Mouse (Mus musculus): Measurements from ENCODE around the gene Pyy. TPM values are rescaled to one million over a fixed set of nuclear protein-coding genes. Genes with fewer than 3 reads are reported as not detected.

Pyy gene
- polyA plus RNA-seq (2015; fragmentation: Nextera tagmentation; extraction: Ambion mirVana), result not detected in 2 replicates

- no peak for ATAC-seq (replicated peaks; ENCODE audit: insufficient number of reproducible peaks, insufficient read depth, low FRiP score, low read depth)
Measured at GRCm38 (mm10) chr11:102107732-102108131, at the start of gene Pyy. Gene Pyy, minus strand, starts transcription at chr11:102107832.

GRCm38 (mm10) chr11:102156786-102157089 lies 49.1 kb upstream of the Pyy start:
- ATAC-seq (replicated peaks; ENCODE audit: insufficient number of reproducible peaks, insufficient read depth, low FRiP score, low read depth), result no peak
- Histone ChIP-seq H3K9ac (no peak overlapping the region), H3K4me1 (replicated peaks) (peaks cover 8% of the 10 kb centered on the region), H3K4me2 (no peak overlapping the region), H3K36me3 (peaks cover 29% of the 10 kb centered on the region; the same call in 1 of the 2 replicates), H3K9me3 (replicated peaks) (no peaks in the 10 kb centered on the region), H3K27ac (no peak overlapping the region), H3K4me3 (peak overlapping the region; percentile 76; the same call in 1 of the 2 replicates), H3K27me3 (no peaks in the 10 kb centered on the region)
- WGBS, result 2% methylated on average over 1 of the region's 1 CpGs

More at GRCm38 (mm10) chr11:102107732-102108131, at the start of gene Pyy:
- Histone ChIP-seq H3K36me3 (no peaks in the 10 kb centered on the region), H3K4me2 (peak within 1 kb of the TSS; percentile 26; the same call in 1 of the 2 replicates), H3K9ac (no peak within 1 kb of the TSS), H3K9me3 (replicated peaks) (no peaks in the 10 kb centered on the region), H3K4me3 (0 out of 2 replicates have a peak within 1 kb of the TSS, but pooled peaks have one; percentile 1), H3K27me3 (peaks cover 76% of the 10 kb centered on the region), H3K4me1 (replicated peaks) (peaks cover 5% of the 10 kb centered on the region; the same call in 1 of the 2 replicates), H3K27ac (no peak within 1 kb of the TSS)
- 12% methylated on average over 9 of the region's 9 CpGs for WGBS

GRCm38 (mm10) chr11:102156039-102156785 lies 48.6 kb upstream of the Pyy start, which contains the start of gene Tmem101:
Gene Tmem101, minus strand, starts transcription at chr11:102156404.
- H3K9me3 ChIP-seq (replicated peaks), result no peaks in the 10 kb centered on the region
- peak within 1 kb of the TSS; percentile 50; the same call in 1 of the 2 replicates for H3K27ac ChIP-seq
- H3K4me3 ChIP-seq, result peak within 1 kb of the TSS; percentile 76
- no peaks in the 10 kb centered on the region for H3K27me3 ChIP-seq
- ATAC-seq (replicated peaks; ENCODE audit: insufficient number of reproducible peaks, insufficient read depth, low FRiP score, low read depth), result peak; percentile 81
- WGBS, result under 1% methylated on average over 37 of the region's 37 CpGs
- H3K9ac ChIP-seq, result peak within 1 kb of the TSS; percentile 80
- peaks cover 25% of the 10 kb centered on the region; the same call in 1 of the 2 replicates for H3K36me3 ChIP-seq
- H3K4me1 ChIP-seq (replicated peaks), result peaks cover 8% of the 10 kb centered on the region
- peak within 1 kb of the TSS; percentile 83 for H3K4me2 ChIP-seq

- Histone ChIP-seq H3K4me1 (replicated peaks) (peaks cover 28% of the 10 kb centered on the region), H3K9ac (no peak overlapping the region), H3K9me3 (replicated peaks) (no peaks in the 10 kb centered on the region), H3K36me3 (peaks cover 1% of the 10 kb centered on the region; the same call in 1 of the 2 replicates), H3K27ac (no peak overlapping the region), H3K27me3 (peaks cover 68% of the 10 kb centered on the region), H3K4me3 (peak overlapping the region; percentile 38), H3K4me2 (peak overlapping the region; percentile 61)
- 10% methylated on average over 34 of the region's 34 CpGs for WGBS
- no peak for ATAC-seq (replicated peaks; ENCODE audit: insufficient number of reproducible peaks, insufficient read depth, low FRiP score, low read depth)
Measured at GRCm38 (mm10) chr11:102147213-102147989, 39.8 kb upstream of the Pyy start.

GRCm38 (mm10) chr11:102146531-102146930 lies 38.9 kb upstream of the Pyy start:
- no peak overlapping the region for H3K27ac ChIP-seq
- H3K4me3 ChIP-seq, result peak overlapping the region; percentile 38
- H3K9me3 ChIP-seq (replicated peaks), result no peaks in the 10 kb centered on the region
- H3K36me3 ChIP-seq, result no peaks in the 10 kb centered on the region
- H3K4me2 ChIP-seq, result peak overlapping the region; percentile 61
- ATAC-seq (replicated peaks; ENCODE audit: insufficient number of reproducible peaks, insufficient read depth, low FRiP score, low read depth), result no peak
- no peak overlapping the region for H3K9ac ChIP-seq
- peaks cover 70% of the 10 kb centered on the region for H3K27me3 ChIP-seq
- WGBS, result 8% methylated on average over 17 of the region's 17 CpGs
- H3K4me1 ChIP-seq (replicated peaks), result peaks cover 28% of the 10 kb centered on the region

- WGBS, result 4% methylated on average over 16 of the region's 16 CpGs
- H3K4me1 ChIP-seq (replicated peaks), result peaks cover 28% of the 10 kb centered on the region
- peaks cover 70% of the 10 kb centered on the region for H3K27me3 ChIP-seq
- H3K36me3 ChIP-seq, result no peaks in the 10 kb centered on the region
- no peak; the same call in 1 of the 2 replicates for ATAC-seq (replicated peaks; ENCODE audit: insufficient number of reproducible peaks, insufficient read depth, low FRiP score, low read depth)
- H3K9ac ChIP-seq, result 0 out of 2 replicates have a peak overlapping the region, but pooled peaks have one; percentile 16
- no peaks in the 10 kb centered on the region for H3K9me3 ChIP-seq (replicated peaks)
- peak overlapping the region; percentile 61 for H3K4me2 ChIP-seq
- no peak overlapping the region for H3K27ac ChIP-seq
- peak overlapping the region; percentile 38 for H3K4me3 ChIP-seq
Measured at GRCm38 (mm10) chr11:102146005-102146404, 38.4 kb upstream of the Pyy start.

GRCm38 (mm10) chr11:102145471-102146001 lies 37.9 kb upstream of the Pyy start, which contains the start of gene Nags:
Gene Nags, plus strand, starts transcription at chr11:102145513.
- 1% methylated on average over 50 of the region's 50 CpGs for WGBS
- H3K9ac ChIP-seq, result 0 out of 2 replicates have a peak within 1 kb of the TSS, but pooled peaks have one; percentile 16

GRCm38 (mm10) chr11:102144957-102145470 lies 37.4 kb upstream of the Pyy start:
- Histone ChIP-seq H3K4me2 (peak overlapping the region; percentile 61), H3K27me3 (peaks cover 70% of the 10 kb centered on the region), H3K4me3 (peak overlapping the region; percentile 38), H3K9me3 (replicated peaks) (no peaks in the 10 kb centered on the region), H3K27ac (no peak overlapping the region), H3K9ac (0 out of 2 replicates have a peak overlapping the region, but pooled peaks have one; percentile 16), H3K36me3 (no peaks in the 10 kb centered on the region), H3K4me1 (replicated peaks) (peaks cover 28% of the 10 kb centered on the region)
- WGBS, result 26% methylated on average over 13 of the region's 13 CpGs
- ATAC-seq (replicated peaks; ENCODE audit: insufficient number of reproducible peaks, insufficient read depth, low FRiP score, low read depth), result no peak

More at GRCm38 (mm10) chr11:102145471-102146001, 37.9 kb upstream of the Pyy start, which contains the start of gene Nags:
- Histone ChIP-seq H3K9me3 (replicated peaks) (no peaks in the 10 kb centered on the region), H3K36me3 (no peaks in the 10 kb centered on the region), H3K4me1 (replicated peaks) (peaks cover 28% of the 10 kb centered on the region), H3K27me3 (peaks cover 70% of the 10 kb centered on the region), H3K27ac (no peak within 1 kb of the TSS), H3K4me2 (peak within 1 kb of the TSS; percentile 61), H3K4me3 (peak within 1 kb of the TSS; percentile 38)
- no peak for ATAC-seq (replicated peaks; ENCODE audit: insufficient number of reproducible peaks, insufficient read depth, low FRiP score, low read depth)

GRCm38 (mm10) chr11:102142355-102142754 lies 34.7 kb upstream of the Pyy start:
- 72% methylated on average over 7 of the region's 7 CpGs for WGBS
- peaks cover 27% of the 10 kb centered on the region for H3K4me1 ChIP-seq (replicated peaks)
- no peak overlapping the region for H3K27ac ChIP-seq
- H3K4me3 ChIP-seq, result no peak overlapping the region
- no peaks in the 10 kb centered on the region for H3K36me3 ChIP-seq
- H3K9me3 ChIP-seq (replicated peaks), result no peaks in the 10 kb centered on the region
- ATAC-seq (replicated peaks; ENCODE audit: insufficient number of reproducible peaks, insufficient read depth, low FRiP score, low read depth), result no peak
- H3K4me2 ChIP-seq, result no peak overlapping the region
- no peak overlapping the region for H3K9ac ChIP-seq
- H3K27me3 ChIP-seq, result peaks cover 55% of the 10 kb centered on the region

GRCm38 (mm10) chr11:102140508-102140907 lies 32.9 kb upstream of the Pyy start:
- Histone ChIP-seq H3K4me2 (no peak overlapping the region), H3K4me1 (replicated peaks) (peaks cover 8% of the 10 kb centered on the region), H3K27me3 (peaks cover 42% of the 10 kb centered on the region), H3K9ac (no peak overlapping the region), H3K4me3 (no peak overlapping the region), H3K27ac (no peak overlapping the region), H3K36me3 (no peaks in the 10 kb centered on the region), H3K9me3 (replicated peaks) (no peaks in the 10 kb centered on the region)
- WGBS, result 3% methylated on average over 5 of the region's 5 CpGs
- no peak for ATAC-seq (replicated peaks; ENCODE audit: insufficient number of reproducible peaks, insufficient read depth, low FRiP score, low read depth)

- H3K9ac ChIP-seq, result peak overlapping the region; percentile 47; the same call in 1 of the 2 replicates
- H3K4me2 ChIP-seq, result peak overlapping the region; percentile 61
- H3K36me3 ChIP-seq, result no peaks in the 10 kb centered on the region
- no peak overlapping the region for H3K27ac ChIP-seq
- WGBS, result under 1% methylated on average over 18 of the region's 18 CpGs
- peak overlapping the region; percentile 32 for H3K4me3 ChIP-seq
- no peaks in the 10 kb centered on the region for H3K9me3 ChIP-seq (replicated peaks)
- peaks cover 9% of the 10 kb centered on the region for H3K4me1 ChIP-seq (replicated peaks)
- H3K27me3 ChIP-seq, result peaks cover 30% of the 10 kb centered on the region
- ATAC-seq (replicated peaks; ENCODE audit: insufficient number of reproducible peaks, insufficient read depth, low FRiP score, low read depth), result no peak
Measured at GRCm38 (mm10) chr11:102138447-102138740, 30.8 kb upstream of the Pyy start.
